Mouse (Mus musculus) limb, embryonic 11.5 days (tissue): ENCODE results near the gene Tnni3k. TPM values are rescaled to one million over a fixed set of nuclear protein-coding genes. Genes with fewer than 3 reads are reported as not detected.
A peak's percentile ranks its signal among the peaks of the same experiment; 100 is the strongest.

Source experiments
- ATAC-seq: fragments of 200-750 bp; cut with Nextera tagmentation; 2 replicates; pipeline ENCODE4 v1.8.0; 2017; ENCODE audit warnings: low read depth; ENCODE audit not compliant: insufficient number of reproducible peaks, low FRiP score, low TSS enrichment
- DNase-seq: peaks from one replicate; pipeline ENCODE4 v3.0.0-alpha.2; 2015; ENCODE audit warnings: low spot score
- H3K27ac ChIP-seq: fragments of 300-500 bp; sonication (generic); replicated peaks from 2 replicates; pipeline ENCODE4 v1.5.1; 2014; ENCODE audit warnings: low read depth, mild to moderate bottlenecking, low read length
- H3K27me3 ChIP-seq: fragments of 300-500 bp; sonication (generic); 2 replicates; pipeline ENCODE4 v1.6.1; 2014; ENCODE audit warnings: mild to moderate bottlenecking, low read length, mixed read lengths; ENCODE audit not compliant: control insufficient read depth, insufficient read depth
- H3K36me3 ChIP-seq: fragments of 300-500 bp; sonication (generic); 2 replicates; pipeline ENCODE4 v1.6.1; 2014; ENCODE audit warnings: mild to moderate bottlenecking, low read length, moderate library complexity, mixed read lengths; ENCODE audit not compliant: control insufficient read depth, insufficient read depth
- H3K4me1 ChIP-seq: fragments of 300-500 bp; sonication (generic); 2 replicates; pipeline ENCODE4 v1.6.1; 2014; ENCODE audit warnings: low read length, mixed read lengths; ENCODE audit not compliant: control insufficient read depth, insufficient read depth
- H3K4me2 ChIP-seq: fragments of 300-500 bp; sonication (generic); 2 replicates; pipeline ENCODE4 v1.6.1; 2014; ENCODE audit warnings: low read depth, mild to moderate bottlenecking, moderate library complexity; ENCODE audit not compliant: severe bottlenecking
- H3K4me3 ChIP-seq: fragments of 300-500 bp; sonication (generic); 2 replicates; pipeline ENCODE4 v1.5.1; 2014; ENCODE audit warnings: low read depth, low read length
- H3K9ac ChIP-seq: fragments of 300-500 bp; sonication (generic); 2 replicates; pipeline ENCODE4 v1.6.1; 2014; ENCODE audit warnings: mild to moderate bottlenecking, low read length
- H3K9me3 ChIP-seq: fragments of 300-500 bp; sonication (generic); 2 replicates; pipeline ENCODE4 v1.6.1; 2016; ENCODE audit warnings: low read length; ENCODE audit not compliant: control insufficient read depth
- WGBS: fragments of 180-500 bp; shearing (Covaris S2); extraction: QIAGEN DNeasy Blood & Tissue Kit; methylation state at CpG from one replicate; pipeline ENCODE4 v1.1.7; 2014; 5-methylcytosine and 5-hydroxymethylcytosine counted together
- polyA plus RNA-seq: library from polyadenylated mRNA; unstranded; fragments of >200 nt; fragmentation: Nextera tagmentation; extraction: Ambion mirVana; gene quantifications from 2 replicates; pipeline ENCODE4 v1.2.1, GENCODE M21; 2014

Gene Tnni3k
- not detected in 2 replicates for polyA plus RNA-seq

DNA sequence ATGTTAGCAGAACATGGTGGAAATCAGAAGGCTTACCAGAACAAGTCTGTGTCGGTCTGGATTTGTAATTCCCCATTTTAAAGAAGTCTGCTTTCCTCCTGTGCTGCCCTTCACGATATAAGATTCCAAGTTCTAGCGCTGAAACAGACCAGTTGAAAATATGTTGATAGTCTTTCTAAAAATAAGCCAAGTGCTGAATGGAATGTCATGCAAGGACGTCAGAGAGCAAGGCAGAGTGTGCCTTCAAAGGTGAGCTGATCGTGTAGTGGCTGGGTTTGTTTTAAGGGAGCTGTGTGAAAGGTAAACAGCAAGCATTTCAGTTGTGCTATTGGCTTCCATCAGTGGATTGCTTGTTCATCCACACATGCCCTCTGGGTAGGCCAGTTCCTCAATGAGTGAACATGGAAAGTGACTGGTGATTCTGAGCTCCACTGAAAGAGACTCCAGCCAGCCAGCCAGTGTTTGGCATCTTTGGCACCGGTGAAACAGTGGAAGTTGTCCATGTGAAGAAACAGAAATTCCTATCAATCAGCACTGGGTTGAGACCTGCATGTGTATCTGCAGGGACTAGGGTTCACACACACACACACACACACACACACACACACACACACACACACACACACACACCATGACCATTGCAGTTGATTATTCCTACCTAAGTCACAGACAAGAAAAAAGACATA is at the start of gene Tnni3k:
Tnni3k (minus strand) TSS at position 177 of the 686 bp plus-strand sequence.
- Histone ChIP-seq H3K27ac (no peak within 1 kb of the TSS), H3K36me3 (no peaks in the 10 kb centered on the region), H3K27me3 (no peaks in the 10 kb centered on the region), H3K4me3 (no peak within 1 kb of the TSS), H3K4me2 (no peak within 1 kb of the TSS), H3K4me1 (no peaks in the 10 kb centered on the region), H3K9me3 (no peaks in the 10 kb centered on the region), H3K9ac (no peak within 1 kb of the TSS)
- DNase-seq (no peak), ATAC-seq (no peak)
- WGBS = 78% methylated on average over 6 of the region's 6 CpGs

GRCm38 (mm10) chr3:155099266-155099665 is 44.1 kb upstream of the Tnni3k start:
- no peak overlapping the region for H3K4me2 ChIP-seq
- 89% methylated on average over 1 of the region's 1 CpGs for WGBS
- H3K4me1 ChIP-seq = no peaks in the 10 kb centered on the region
- no peaks in the 10 kb centered on the region for H3K36me3 ChIP-seq
- H3K4me3 ChIP-seq = no peak overlapping the region
- ATAC-seq (no peak), DNase-seq (no peak)
- H3K27ac ChIP-seq = no peak overlapping the region
- no peak overlapping the region for H3K9ac ChIP-seq
- no peaks in the 10 kb centered on the region for H3K9me3 ChIP-seq
- H3K27me3 ChIP-seq = no peaks in the 10 kb centered on the region

DNA sequence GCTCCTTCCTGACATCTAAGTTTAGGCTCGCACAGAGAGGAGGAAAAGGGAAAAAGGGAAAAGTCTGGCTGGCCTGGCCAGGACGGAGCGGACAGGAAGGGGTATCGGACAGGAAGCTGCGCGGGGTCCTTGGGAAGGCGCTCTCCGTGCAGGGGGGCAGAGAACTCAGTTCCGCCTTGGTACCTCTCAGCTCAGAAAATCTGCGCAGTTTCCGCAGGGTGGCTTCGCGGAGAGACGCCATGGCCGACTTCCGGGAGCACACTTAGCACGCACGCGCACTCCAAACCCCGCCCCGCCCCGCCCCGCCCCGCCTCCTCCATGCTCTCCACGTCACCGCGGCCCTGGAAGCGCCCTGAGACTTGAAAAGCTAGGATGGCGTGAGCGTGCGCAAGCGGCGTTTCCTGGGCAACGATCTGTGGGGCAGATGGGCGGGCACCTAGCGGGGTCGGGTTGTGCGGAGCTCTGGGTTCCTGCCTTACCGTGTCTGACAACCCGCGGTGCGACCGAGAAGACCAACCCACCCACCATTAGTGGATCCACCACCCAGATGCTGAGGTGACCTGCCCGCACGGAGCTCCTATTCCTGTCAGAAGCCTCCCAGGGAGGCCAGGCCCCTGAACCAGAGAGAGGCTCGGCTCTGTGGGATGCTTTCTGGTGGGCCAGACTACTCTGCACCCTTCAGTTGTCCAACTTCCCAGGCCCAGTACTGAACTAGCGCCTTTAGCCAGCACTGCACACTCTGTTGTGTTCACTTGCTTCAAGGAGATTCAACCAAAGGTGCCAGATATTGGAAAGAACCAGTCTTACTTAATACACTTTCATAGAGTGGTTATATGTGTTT is 38.1 kb upstream of the Tnni3k start, which contains the start of the genes Fpgt and Lrriq3:
Fpgt (minus strand) TSS at position 288 of the 841 bp plus-strand sequence.
Lrriq3 (plus strand) TSS at position 319 of the 841 bp plus-strand sequence.
- Histone ChIP-seq H3K4me2 (peak within 1 kb of the TSS; percentile 48), H3K9me3 (no peaks in the 10 kb centered on the region), H3K9ac (peak within 1 kb of the TSS; percentile 76), H3K36me3 (no peaks in the 10 kb centered on the region), H3K27me3 (no peaks in the 10 kb centered on the region), H3K4me3 (peak within 1 kb of the TSS; percentile 38), H3K4me1 (no peaks in the 10 kb centered on the region), H3K27ac (no peak within 1 kb of the TSS; the same call in 1 of the 2 replicates)
- DNase-seq = peak; percentile 92
- peak; percentile 99 for ATAC-seq
- WGBS = under 1% methylated on average over 47 of the region's 47 CpGs

DNA sequence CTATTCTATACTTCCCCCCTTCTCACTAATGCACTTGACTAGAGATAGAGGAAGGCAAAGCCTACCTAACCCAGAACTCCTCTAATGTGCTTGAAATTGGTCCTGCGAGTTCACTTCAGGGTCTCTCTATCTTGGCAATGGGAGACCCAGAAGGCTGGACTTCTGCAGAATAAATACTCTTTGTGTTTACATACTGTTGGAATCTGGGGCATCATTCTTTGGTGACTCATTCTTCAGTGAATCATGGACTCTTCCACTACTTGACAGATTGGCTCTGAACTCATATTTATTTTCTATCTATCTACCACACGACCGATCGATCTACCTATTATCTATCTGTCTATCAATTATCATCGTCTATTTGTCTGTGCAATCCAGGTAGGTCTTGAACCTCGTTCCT is 36.9 kb upstream of the Tnni3k start:
- H3K4me1 ChIP-seq = no peaks in the 10 kb centered on the region
- peaks cover 3% of the 10 kb centered on the region; the same call in 1 of the 2 replicates for H3K36me3 ChIP-seq
- no peak for DNase-seq
- ATAC-seq = no peak
- no peaks in the 10 kb centered on the region for H3K27me3 ChIP-seq
- no peaks in the 10 kb centered on the region for H3K9me3 ChIP-seq
- no peak overlapping the region; the same call in 1 of the 2 replicates for H3K4me3 ChIP-seq
- no peak overlapping the region for H3K27ac ChIP-seq
- 91% methylated on average over 6 of the region's 6 CpGs for WGBS
- peak overlapping the region; percentile 48; the same call in 1 of the 2 replicates for H3K4me2 ChIP-seq
- no peak overlapping the region for H3K9ac ChIP-seq

DNA sequence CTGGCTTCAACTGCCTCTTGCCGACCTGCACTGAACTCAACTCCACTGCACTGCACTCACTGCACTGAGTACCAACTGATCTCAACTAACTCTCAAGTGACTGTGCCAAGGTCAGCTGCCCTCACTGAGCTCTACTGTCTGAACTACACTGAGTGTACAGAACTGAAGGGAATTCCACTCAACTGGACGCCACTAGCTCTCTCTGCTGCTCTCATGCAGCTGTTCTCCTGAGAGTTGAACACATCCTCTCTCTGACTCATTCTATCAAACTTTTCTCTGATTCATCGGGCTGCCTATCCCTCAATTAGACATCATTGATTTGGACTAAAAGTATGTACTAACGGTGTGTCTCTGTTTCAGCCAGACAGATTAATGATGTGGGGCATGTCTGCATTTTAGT is 22.7 kb upstream of the Tnni3k start:
- Histone ChIP-seq H3K4me3 (no peak overlapping the region), H3K9me3 (no peaks in the 10 kb centered on the region), H3K27ac (no peak overlapping the region), H3K9ac (no peak overlapping the region), H3K27me3 (no peaks in the 10 kb centered on the region), H3K4me1 (no peaks in the 10 kb centered on the region), H3K36me3 (no peaks in the 10 kb centered on the region), H3K4me2 (no peak overlapping the region)
- DNase-seq (no peak), ATAC-seq (no peak)
- WGBS = 84% methylated on average over 4 of the region's 4 CpGs

- no peak overlapping the region for H3K9ac ChIP-seq
- no peaks in the 10 kb centered on the region for H3K9me3 ChIP-seq
- DNase-seq = no peak
- H3K4me1 ChIP-seq = no peaks in the 10 kb centered on the region
- H3K36me3 ChIP-seq = no peaks in the 10 kb centered on the region
- no peak overlapping the region for H3K4me3 ChIP-seq
- H3K4me2 ChIP-seq = no peak overlapping the region
- H3K27ac ChIP-seq = no peak overlapping the region
- no peak for ATAC-seq
- no peaks in the 10 kb centered on the region for H3K27me3 ChIP-seq
Observed at GRCm38 (mm10) chr3:155059449-155059822, 4.2 kb upstream of the Tnni3k start.

DNA sequence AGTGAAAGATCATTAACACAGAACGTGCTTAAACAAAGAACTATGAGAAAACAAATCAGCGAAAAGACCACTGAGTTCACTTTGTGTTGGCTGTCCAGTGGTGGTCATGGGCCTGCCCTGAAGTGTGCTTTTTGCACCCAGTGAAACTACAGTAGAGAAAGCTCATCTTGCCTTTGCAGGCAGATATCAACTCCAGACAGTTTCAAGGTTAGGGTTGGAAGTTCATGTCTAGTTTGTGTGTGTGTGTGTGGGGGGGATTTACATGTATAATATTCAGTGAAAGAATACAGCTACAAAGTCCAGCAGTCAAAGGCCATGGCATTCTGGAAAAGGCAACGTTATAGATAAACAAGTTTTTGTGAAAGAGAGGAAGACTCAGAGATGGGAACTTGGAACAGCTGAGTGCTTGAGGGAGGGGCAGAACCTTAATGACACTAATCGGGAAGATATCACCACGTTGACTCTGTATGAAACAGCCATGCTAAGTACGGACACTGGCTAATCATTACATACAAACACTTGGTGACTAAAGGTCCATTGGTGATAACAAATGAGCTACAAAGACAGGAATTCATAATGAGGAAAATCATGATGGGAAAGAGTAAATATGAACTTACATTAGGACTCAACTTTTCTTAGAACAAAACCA is 3.7 kb upstream of the Tnni3k start:
- no peak overlapping the region for H3K4me2 ChIP-seq
- H3K4me1 ChIP-seq = no peaks in the 10 kb centered on the region
- H3K9me3 ChIP-seq = no peaks in the 10 kb centered on the region
- no peaks in the 10 kb centered on the region for H3K27me3 ChIP-seq
- 86% methylated on average over 6 of the region's 6 CpGs for WGBS
- H3K27ac ChIP-seq = no peak overlapping the region
- ATAC-seq = no peak
- H3K9ac ChIP-seq = no peak overlapping the region
- DNase-seq = no peak
- H3K36me3 ChIP-seq = no peaks in the 10 kb centered on the region
- no peak overlapping the region for H3K4me3 ChIP-seq

GRCm38 (mm10) chr3:155057566-155057965 is 2.4 kb upstream of the Tnni3k start:
- no peaks in the 10 kb centered on the region for H3K36me3 ChIP-seq
- no peak overlapping the region for H3K4me2 ChIP-seq
- no peaks in the 10 kb centered on the region for H3K9me3 ChIP-seq
- no peak overlapping the region for H3K9ac ChIP-seq
- H3K27me3 ChIP-seq = no peaks in the 10 kb centered on the region
- no peak overlapping the region for H3K4me3 ChIP-seq
- H3K27ac ChIP-seq = no peak overlapping the region
- DNase-seq (no peak), ATAC-seq (no peak)
- H3K4me1 ChIP-seq = no peaks in the 10 kb centered on the region
